Mouse (Mus musculus): ENCODE measurements around the gene Gdf11. TPM values are rescaled to one million over a fixed set of nuclear protein-coding genes. Genes with fewer than 3 reads are reported as not detected.

The Gdf11 gene
- polyA plus RNA-seq, 1 experiment from 2014 or later, result 3.0 TPM

DNA sequence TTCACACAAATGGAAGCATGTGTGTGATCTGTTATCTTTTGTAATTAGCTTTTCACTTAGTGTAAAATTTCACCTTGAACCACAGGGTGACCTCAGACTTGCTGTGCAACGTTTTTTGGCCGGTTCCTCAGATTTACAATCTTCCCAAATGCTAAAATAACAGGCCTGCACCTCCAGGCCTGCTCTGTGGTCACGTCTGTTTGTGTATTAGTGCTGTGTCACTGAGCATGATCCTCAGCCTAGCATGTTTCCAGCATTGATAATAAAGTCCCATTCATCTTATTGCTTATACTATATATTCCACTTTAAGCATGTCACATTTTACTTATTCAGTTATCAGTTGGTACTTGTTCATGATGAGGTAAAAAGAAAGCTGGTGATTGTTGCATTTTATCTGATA, 41.2 kb downstream of the Gdf11 start:
- H3K27me3 ChIP-seq (ENCODE audit: control insufficient read depth, insufficient read depth, low read depth, low read length), result no peaks in the 10 kb centered on the region
- H3K4me3 ChIP-seq (ENCODE audit: low read length), result no peak overlapping the region
- no peak for ATAC-seq (ENCODE audit: low read depth)
- H3K4me2 ChIP-seq (ENCODE audit: low read depth, low read length), result no peak overlapping the region
- H3K4me1 ChIP-seq (replicated peaks; ENCODE audit: control insufficient read depth, insufficient read depth, low read length), result no peaks in the 10 kb centered on the region
- no peaks in the 10 kb centered on the region for H3K9me3 ChIP-seq (ENCODE audit: control insufficient read depth, low read length)
- 83% methylated on average over 3 of the region's 3 CpGs for WGBS
- H3K36me3 ChIP-seq (ENCODE audit: control insufficient read depth, insufficient read depth, low read length), result peaks cover 23% of the 10 kb centered on the region
- no peak overlapping the region for H3K27ac ChIP-seq (ENCODE audit: low read length)
- H3K9ac ChIP-seq (ENCODE audit: low read length), result no peak overlapping the region

- Histone ChIP-seq H3K4me1 (replicated peaks; ENCODE audit: control insufficient read depth, insufficient read depth, low read length) (no peaks in the 10 kb centered on the region), H3K27me3 (ENCODE audit: control insufficient read depth, insufficient read depth, low read depth, low read length) (no peaks in the 10 kb centered on the region), H3K27ac (ENCODE audit: low read length) (no peak overlapping the region), H3K4me3 (ENCODE audit: low read length) (no peak overlapping the region), H3K36me3 (ENCODE audit: control insufficient read depth, insufficient read depth, low read length) (peaks cover 18% of the 10 kb centered on the region), H3K9me3 (ENCODE audit: control insufficient read depth, low read length) (no peaks in the 10 kb centered on the region), H3K9ac (ENCODE audit: low read length) (no peak overlapping the region), H3K4me2 (ENCODE audit: low read depth, low read length) (no peak overlapping the region)
- WGBS, result 52% methylated on average over 2 of the region's 2 CpGs
- no peak for ATAC-seq (ENCODE audit: low read depth)
These were observed 43.1 kb downstream of the Gdf11 start for GRCm38 (mm10) chr10:128848426-128848825.

- Histone ChIP-seq H3K36me3 (ENCODE audit: control insufficient read depth, insufficient read depth, low read length) (peaks cover 26% of the 10 kb centered on the region), H3K4me3 (ENCODE audit: low read length) (no peak overlapping the region), H3K27ac (ENCODE audit: low read length) (no peak overlapping the region), H3K4me2 (ENCODE audit: low read depth, low read length) (no peak overlapping the region), H3K9ac (ENCODE audit: low read length) (no peak overlapping the region), H3K9me3 (ENCODE audit: control insufficient read depth, low read length) (no peaks in the 10 kb centered on the region), H3K4me1 (replicated peaks; ENCODE audit: control insufficient read depth, insufficient read depth, low read length) (no peaks in the 10 kb centered on the region), H3K27me3 (ENCODE audit: control insufficient read depth, insufficient read depth, low read depth, low read length) (no peaks in the 10 kb centered on the region)
- WGBS, result 94% methylated on average over 4 of the region's 4 CpGs
- ATAC-seq (ENCODE audit: low read depth), result no peak
These were observed 44.9 kb downstream of the Gdf11 start for GRCm38 (mm10) chr10:128846664-128847063.

- no peak for ATAC-seq (ENCODE audit: low read depth)
- Histone ChIP-seq H3K27me3 (ENCODE audit: control insufficient read depth, insufficient read depth, low read depth, low read length) (no peaks in the 10 kb centered on the region), H3K4me1 (replicated peaks; ENCODE audit: control insufficient read depth, insufficient read depth, low read length) (no peaks in the 10 kb centered on the region), H3K27ac (ENCODE audit: low read length) (no peak overlapping the region), H3K9ac (ENCODE audit: low read length) (no peak overlapping the region), H3K36me3 (ENCODE audit: control insufficient read depth, insufficient read depth, low read length) (peaks cover 23% of the 10 kb centered on the region), H3K4me2 (ENCODE audit: low read depth, low read length) (no peak overlapping the region), H3K4me3 (ENCODE audit: low read length) (no peak overlapping the region), H3K9me3 (ENCODE audit: control insufficient read depth, low read length) (no peaks in the 10 kb centered on the region)
- 58% methylated on average over 2 of the region's 2 CpGs for WGBS
These were observed 46.0 kb downstream of the Gdf11 start for GRCm38 (mm10) chr10:128845516-128845915.

- Histone ChIP-seq H3K36me3 (ENCODE audit: control insufficient read depth, insufficient read depth, low read length) (peaks cover 20% of the 10 kb centered on the region), H3K4me1 (replicated peaks; ENCODE audit: control insufficient read depth, insufficient read depth, low read length) (no peaks in the 10 kb centered on the region), H3K4me2 (ENCODE audit: low read depth, low read length) (no peak overlapping the region), H3K4me3 (ENCODE audit: low read length) (no peak overlapping the region), H3K27me3 (ENCODE audit: control insufficient read depth, insufficient read depth, low read depth, low read length) (no peaks in the 10 kb centered on the region), H3K9me3 (ENCODE audit: control insufficient read depth, low read length) (no peaks in the 10 kb centered on the region), H3K27ac (ENCODE audit: low read length) (no peak overlapping the region), H3K9ac (ENCODE audit: low read length) (no peak overlapping the region)
- no peak for ATAC-seq (ENCODE audit: low read depth)
- 92% methylated on average over 5 of the region's 5 CpGs for WGBS
These were observed 48.3 kb downstream of the Gdf11 start for GRCm38 (mm10) chr10:128843260-128843659.

DNA sequence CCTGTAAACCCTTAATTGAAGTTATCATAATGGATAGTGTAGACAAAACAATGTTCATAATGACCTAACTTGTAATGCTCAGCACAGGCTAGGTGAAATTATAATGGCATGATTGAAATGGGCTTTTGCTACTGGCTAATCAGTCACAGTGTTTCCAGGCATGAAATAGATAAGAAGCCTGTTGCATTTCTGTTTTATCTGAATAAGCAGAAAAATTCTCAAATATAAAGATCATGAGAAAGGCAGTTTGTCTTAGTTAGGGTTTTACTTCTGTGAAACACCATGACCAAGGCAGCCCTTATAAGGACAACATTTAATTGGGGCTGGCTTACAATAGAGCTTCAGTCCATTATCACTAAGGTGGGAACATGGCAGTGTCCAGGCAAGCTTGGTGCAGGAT, 50.9 kb downstream of the Gdf11 start:
- H3K4me3 ChIP-seq (ENCODE audit: low read length), result no peak overlapping the region
- ATAC-seq (ENCODE audit: low read depth), result no peak
- H3K27ac ChIP-seq (ENCODE audit: low read length), result no peak overlapping the region
- H3K4me2 ChIP-seq (ENCODE audit: low read depth, low read length), result no peak overlapping the region
- H3K9ac ChIP-seq (ENCODE audit: low read length), result no peak overlapping the region
- no peaks in the 10 kb centered on the region for H3K4me1 ChIP-seq (replicated peaks; ENCODE audit: control insufficient read depth, insufficient read depth, low read length)
- peaks cover 19% of the 10 kb centered on the region for H3K36me3 ChIP-seq (ENCODE audit: control insufficient read depth, insufficient read depth, low read length)
- no peaks in the 10 kb centered on the region for H3K9me3 ChIP-seq (ENCODE audit: control insufficient read depth, low read length)
- no peaks in the 10 kb centered on the region for H3K27me3 ChIP-seq (ENCODE audit: control insufficient read depth, insufficient read depth, low read depth, low read length)

GRCm38 (mm10) chr10:128839434-128839833, 52.1 kb downstream of the Gdf11 start:
- H3K36me3 ChIP-seq (ENCODE audit: control insufficient read depth, insufficient read depth, low read length), result peaks cover 21% of the 10 kb centered on the region
- no peak for ATAC-seq (ENCODE audit: low read depth)
- no peak overlapping the region for H3K4me3 ChIP-seq (ENCODE audit: low read length)
- no peaks in the 10 kb centered on the region for H3K9me3 ChIP-seq (ENCODE audit: control insufficient read depth, low read length)
- H3K27me3 ChIP-seq (ENCODE audit: control insufficient read depth, insufficient read depth, low read depth, low read length), result no peaks in the 10 kb centered on the region
- H3K9ac ChIP-seq (ENCODE audit: low read length), result no peak overlapping the region
- H3K4me1 ChIP-seq (replicated peaks; ENCODE audit: control insufficient read depth, insufficient read depth, low read length), result no peaks in the 10 kb centered on the region
- H3K27ac ChIP-seq (ENCODE audit: low read length), result no peak overlapping the region
- no peak overlapping the region for H3K4me2 ChIP-seq (ENCODE audit: low read depth, low read length)

DNA sequence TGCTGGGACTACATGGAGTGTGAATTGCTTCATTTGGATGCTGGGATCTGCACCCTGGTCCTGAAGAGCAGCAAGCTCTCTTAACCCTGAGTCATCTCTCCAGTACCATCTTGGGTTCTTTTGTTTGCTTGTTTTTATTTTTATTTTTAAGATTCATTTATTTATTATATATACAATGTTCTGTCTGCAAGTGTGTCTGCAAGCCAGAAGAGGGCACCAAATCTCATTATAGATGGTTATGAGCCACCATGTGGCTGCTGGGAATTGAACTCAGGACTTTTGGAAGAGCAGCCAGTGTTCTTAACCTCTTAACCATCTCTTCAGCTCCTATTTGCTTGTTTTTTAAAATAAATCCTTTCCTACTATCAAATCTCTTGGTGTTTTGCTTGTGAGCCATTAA, 54.1 kb downstream of the Gdf11 start:
- H3K27me3 ChIP-seq (ENCODE audit: control insufficient read depth, insufficient read depth, low read depth, low read length), result no peaks in the 10 kb centered on the region
- H3K36me3 ChIP-seq (ENCODE audit: control insufficient read depth, insufficient read depth, low read length), result peaks cover 23% of the 10 kb centered on the region
- no peaks in the 10 kb centered on the region for H3K4me1 ChIP-seq (replicated peaks; ENCODE audit: control insufficient read depth, insufficient read depth, low read length)
- H3K9me3 ChIP-seq (ENCODE audit: control insufficient read depth, low read length), result no peaks in the 10 kb centered on the region
- ATAC-seq (ENCODE audit: low read depth), result no peak
- H3K9ac ChIP-seq (ENCODE audit: low read length), result no peak overlapping the region
- no peak overlapping the region for H3K4me3 ChIP-seq (ENCODE audit: low read length)
- H3K27ac ChIP-seq (ENCODE audit: low read length), result no peak overlapping the region
- H3K4me2 ChIP-seq (ENCODE audit: low read depth, low read length), result no peak overlapping the region

Other genes with a start within 250 kb of the Gdf11 start
- 1.4 and 1.6 TPM in 2 replicates for gene Ikzf4, start 245.7 kb downstream of the Gdf11 start, polyA plus RNA-seq (2015; fragmentation: Nextera tagmentation; extraction: Ambion mirVana)
- gene Suox, start 217.6 kb downstream of the Gdf11 start, polyA plus RNA-seq (2015; fragmentation: Nextera tagmentation; extraction: Ambion mirVana), result 13.0 and 14.6 TPM in 2 replicates
- gene Rab5b, start 195.5 kb downstream of the Gdf11 start, polyA plus RNA-seq (2015; fragmentation: Nextera tagmentation; extraction: Ambion mirVana), result 87.9 and 90.6 TPM in 2 replicates
- gene Pmel, start 187.5 kb downstream of the Gdf11 start, polyA plus RNA-seq (2015; fragmentation: Nextera tagmentation; extraction: Ambion mirVana), result 2.1 and 2.2 TPM in 2 replicates
- gene Cdk2, start 186.7 kb downstream of the Gdf11 start, polyA plus RNA-seq (2015; fragmentation: Nextera tagmentation; extraction: Ambion mirVana), result 101 and 105 TPM in 2 replicates
- 12.2 and 13.9 TPM in 2 replicates for gene Dgka, start 146.9 kb downstream of the Gdf11 start, polyA plus RNA-seq (2015; fragmentation: Nextera tagmentation; extraction: Ambion mirVana)
- gene Pym1, start 143.8 kb downstream of the Gdf11 start, polyA plus RNA-seq (2015; fragmentation: Nextera tagmentation; extraction: Ambion mirVana), result 32.7 and 35.1 TPM in 2 replicates
- gene Mmp19, start 100.8 kb downstream of the Gdf11 start, polyA plus RNA-seq (2015; fragmentation: Nextera tagmentation; extraction: Ambion mirVana), result 4.9 and 5.3 TPM in 2 replicates
- 56.0 and 56.7 TPM in 2 replicates for gene Dnajc14, start 87.7 kb downstream of the Gdf11 start, polyA plus RNA-seq (2015; fragmentation: Nextera tagmentation; extraction: Ambion mirVana)
- gene Tmem198b, start 87.3 kb downstream of the Gdf11 start, polyA plus RNA-seq (2015; fragmentation: Nextera tagmentation; extraction: Ambion mirVana), result 18.2 and 18.4 TPM in 2 replicates
- 186 and 212 TPM in 2 replicates for gene Sarnp, start 74.4 kb downstream of the Gdf11 start, polyA plus RNA-seq (2015; fragmentation: Nextera tagmentation; extraction: Ambion mirVana)
- 76.6 and 86.4 TPM in 2 replicates for gene Ormdl2, start 70.1 kb downstream of the Gdf11 start, polyA plus RNA-seq (2015; fragmentation: Nextera tagmentation; extraction: Ambion mirVana)
- gene Cd63, start 9.3 kb upstream of the Gdf11 start, polyA plus RNA-seq (2015; fragmentation: Nextera tagmentation; extraction: Ambion mirVana), result 568 and 590 TPM in 2 replicates
- 16.0 and 24.8 TPM in 2 replicates for gene Rdh5, start 31.2 kb upstream of the Gdf11 start, polyA plus RNA-seq (2015; fragmentation: Nextera tagmentation; extraction: Ambion mirVana)
- 213 and 216 TPM in 2 replicates for gene Bloc1s1, start 32.3 kb upstream of the Gdf11 start, polyA plus RNA-seq (2015; fragmentation: Nextera tagmentation; extraction: Ambion mirVana)
- gene Itga7, start 42.1 kb upstream of the Gdf11 start, polyA plus RNA-seq (2015; fragmentation: Nextera tagmentation; extraction: Ambion mirVana), result 8.5 and 12.2 TPM in 2 replicates
- gene Mettl7b, start 69.3 kb upstream of the Gdf11 start, polyA plus RNA-seq (2015; fragmentation: Nextera tagmentation; extraction: Ambion mirVana), result 0.20 and 0.23 TPM in 2 replicates
- not detected in 2 replicates for gene Olfr9, start 97.7 kb upstream of the Gdf11 start, polyA plus RNA-seq (2015; fragmentation: Nextera tagmentation; extraction: Ambion mirVana)
- not detected in 2 replicates for gene Olfr763, start 119.1 kb upstream of the Gdf11 start, polyA plus RNA-seq (2015; fragmentation: Nextera tagmentation; extraction: Ambion mirVana)
- gene Olfr764-ps1, start 148.2 kb upstream of the Gdf11 start, polyA plus RNA-seq (2015; fragmentation: Nextera tagmentation; extraction: Ambion mirVana), result not detected in 2 replicates
- not detected in 2 replicates for gene Olfr765, start 158.3 kb upstream of the Gdf11 start, polyA plus RNA-seq (2015; fragmentation: Nextera tagmentation; extraction: Ambion mirVana)
- gene Olfr766-ps1, start 177.3 kb upstream of the Gdf11 start, polyA plus RNA-seq (2015; fragmentation: Nextera tagmentation; extraction: Ambion mirVana), result not detected in 2 replicates
- gene Olfr767, start 191.2 kb upstream of the Gdf11 start, polyA plus RNA-seq (2015; fragmentation: Nextera tagmentation; extraction: Ambion mirVana), result not detected in 2 replicates
- not detected in 2 replicates for gene Olfr768, start 207.7 kb upstream of the Gdf11 start, polyA plus RNA-seq (2015; fragmentation: Nextera tagmentation; extraction: Ambion mirVana)
- not detected in 2 replicates for gene Olfr769, start 226.1 kb upstream of the Gdf11 start, polyA plus RNA-seq (2015; fragmentation: Nextera tagmentation; extraction: Ambion mirVana)
- gene Olfr770, start 247.3 kb upstream of the Gdf11 start, polyA plus RNA-seq (2015; fragmentation: Nextera tagmentation; extraction: Ambion mirVana), result not detected in 2 replicates